Mouse (Mus musculus): ENCODE measurements around the gene Zfp618. TPM values are rescaled to one million over a fixed set of nuclear protein-coding genes. Genes with fewer than 3 reads are reported as not detected.

Gene Zfp618
- 25.5 and 27.4 TPM in 2 replicates for polyA plus RNA-seq (2012; rRNA removed)

GRCm38 (mm10) chr4:62965497-62966302 is at the start of gene Zfp618:
Zfp618 (plus strand) TSS chr4:62965573.

GRCm38 (mm10) chr4:63154699-63155098 is 189.3 kb downstream of the Zfp618 start, which contains the start of gene Ambp:
Ambp (minus strand) TSS chr4:63154799.

GRCm38 (mm10) chr4:63171969-63172685 is 206.8 kb downstream of the Zfp618 start, which contains the start of gene Kif12:
Kif12 (minus strand) TSS chr4:63172131.

Other genes starting within 250 kb of the Zfp618 start
- 0.36 and 1.1 TPM in 2 replicates for gene Ambp, start 189.2 kb downstream of the Zfp618 start, polyA plus RNA-seq (2012; rRNA removed)
- 1.9 and 3.3 TPM in 2 replicates for gene Kif12, start 206.6 kb downstream of the Zfp618 start, polyA plus RNA-seq (2012; rRNA removed)
- 35.4 and 41.4 TPM in 2 replicates for gene Col27a1, start 248.4 kb downstream of the Zfp618 start, polyA plus RNA-seq (2012; rRNA removed)